Mouse (Mus musculus): ENCODE data around the gene Tbc1d22b.

GRCm38 (mm10) chr17:29585446-29585845 is 35.9 kb downstream of the Tbc1d22b start:
- TF ChIP-seq USF1 (IDR thresholded peaks at IDR 0.05; ENCODE audit: low read depth, low read length), result no peak
- TF ChIP-seq TBP (IDR thresholded peaks at IDR 0.05; ENCODE audit: low read depth, low read length), result no peak
- TF ChIP-seq CTCF (IDR thresholded peaks at IDR 0.05 in 2 of 3, conservative IDR thresholded peaks at IDR 0.05 in 1 of 3; ENCODE audit: control insufficient read depth in 1 of 3, insufficient read depth in 1 of 3, low read depth in 2 of 3, low read length in 3 of 3, poor library complexity in 1 of 3, severe bottlenecking in 1 of 3), result no peak
- TF ChIP-seq POLR2A (IDR thresholded peaks at IDR 0.05; ENCODE audit: control insufficient read depth in 1 of 2, insufficient read depth in 1 of 2, low read depth in 1 of 2, low read length in 2 of 2, poor library complexity in 1 of 2), result no peak
- TF ChIP-seq E2F4 (IDR thresholded peaks at IDR 0.05; ENCODE audit: borderline replicate concordance, low read depth, low read length), result no peak
- no peak for TF ChIP-seq USF2 (IDR thresholded peaks at IDR 0.05; ENCODE audit: borderline replicate concordance in 1 of 2, insufficient read depth in 1 of 2, low read depth in 1 of 2, low read length in 2 of 2)
- no peak for TF ChIP-seq GATA1 (IDR thresholded peaks at IDR 0.05; ENCODE audit: low read depth, low read length)
- no peak for TF ChIP-seq MYC (IDR thresholded peaks at IDR 0.05; ENCODE audit: low read depth, low read length)
- TF ChIP-seq ZC3H11A (IDR thresholded peaks at IDR 0.05; ENCODE audit: low read depth, low read length), result no peak
- no peak for TF ChIP-seq CHD1 (IDR thresholded peaks at IDR 0.05; ENCODE audit: low read depth, low read length)
- no peak for TF ChIP-seq TAL1 (IDR thresholded peaks at IDR 0.05; ENCODE audit: low read length)
- no peak for TF ChIP-seq EP300 (IDR thresholded peaks at IDR 0.05; ENCODE audit: low read depth in 1 of 2, low read length in 2 of 2)
- no peak for TF ChIP-seq RCOR1 (IDR thresholded peaks at IDR 0.05; ENCODE audit: low read depth, low read length)
- no peak for TF ChIP-seq JUND (IDR thresholded peaks at IDR 0.05; ENCODE audit: low read depth, low read length)

Measured in MEL (cell line).